Mouse (Mus musculus) brown adipose tissue, adult 24 weeks (tissue): ENCODE results near the gene Gtpbp4. TPM values are rescaled to one million over a fixed set of nuclear protein-coding genes. Genes with fewer than 3 reads are reported as not detected.
"Not testable (repeated sequence)": the region's sequence is repeated elsewhere in the genome, so short reads cannot be mapped to it uniquely, and the experiment has no call there.

Experiments used
- H3K27ac ChIP-seq: fragments of 200-500 bp; replicated peaks from 2 replicates; pipeline ENCODE4 v1.5.1; 2012; ENCODE audit warnings: low read depth, mild to moderate bottlenecking, low read length
- H3K4me1 ChIP-seq: fragments of 200-500 bp; 2 replicates; pipeline ENCODE4 v1.6.1; 2012; ENCODE audit warnings: low read length, mixed read lengths; ENCODE audit not compliant: control insufficient read depth, insufficient read depth, insufficient read length
- H3K4me3 ChIP-seq: fragments of 200-500 bp; 2 replicates; pipeline ENCODE4 v1.5.1; 2012; ENCODE audit warnings: low read depth, mild to moderate bottlenecking, low read length, moderate library complexity; ENCODE audit not compliant: insufficient read depth
- polyA plus RNA-seq: library from polyadenylated mRNA; stranded (reverse); fragments of >200 nt; gene quantifications from 2 replicates; pipeline ENCODE4 v1.2.4, GENCODE M21; 2012; ENCODE audit not compliant: missing spikeins, insufficient read depth, insufficient read length

Gene Gtpbp4
- polyA plus RNA-seq, 1 experiment = 25.7 TPM

GRCm38 (mm10) chr13:8955127-8955526, 40.8 kb downstream of the Gtpbp4 start:
- H3K4me3 ChIP-seq, H3K27ac ChIP-seq, H3K4me1 ChIP-seq: not testable (repeated sequence)

- H3K4me1 ChIP-seq, H3K27ac ChIP-seq, H3K4me3 ChIP-seq: not testable (repeated sequence)
Observed at GRCm38 (mm10) chr13:8952563-8952962, 43.3 kb downstream of the Gtpbp4 start, which contains the start of gene Idi2. Idi2 (plus strand) TSS chr13:8952863.

- not testable (repeated sequence) for H3K27ac ChIP-seq, H3K4me1 ChIP-seq, H3K4me3 ChIP-seq
Observed at GRCm38 (mm10) chr13:8948131-8948530, 47.8 kb downstream of the Gtpbp4 start, which contains the start of gene Gm9745. Gm9745 (minus strand) TSS chr13:8948231.

GRCm38 (mm10) chr13:8943828-8944227, 52.1 kb downstream of the Gtpbp4 start:
- not testable (repeated sequence) for H3K4me3 ChIP-seq, H3K4me1 ChIP-seq, H3K27ac ChIP-seq

- not testable (repeated sequence) for H3K4me3 ChIP-seq, H3K27ac ChIP-seq, H3K4me1 ChIP-seq
Observed at GRCm38 (mm10) chr13:8941701-8942100, 54.2 kb downstream of the Gtpbp4 start.

DNA sequence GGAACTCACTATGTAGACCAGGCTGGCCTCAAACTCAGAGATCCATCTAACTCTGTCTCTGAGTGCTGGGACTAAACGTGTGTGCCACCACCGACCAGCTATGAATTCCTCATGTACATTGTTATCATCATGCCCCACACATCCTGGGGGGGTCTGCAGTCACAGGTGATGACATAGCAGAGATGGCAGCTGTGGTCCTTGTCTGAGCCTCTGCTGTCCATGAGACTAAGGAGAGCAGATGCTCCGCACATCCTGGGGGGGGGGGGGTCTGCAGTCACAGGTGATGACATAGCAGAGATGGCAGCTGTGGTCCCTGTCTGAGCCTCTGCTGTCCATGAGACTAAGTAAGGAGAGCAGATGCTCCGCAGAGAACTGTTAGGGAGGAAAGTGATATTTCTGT, 54.8 kb downstream of the Gtpbp4 start:
- H3K27ac ChIP-seq, H3K4me1 ChIP-seq, H3K4me3 ChIP-seq: not testable (repeated sequence)

GRCm38 (mm10) chr13:8937611-8938140, 58.2 kb downstream of the Gtpbp4 start:
- not testable (repeated sequence) for H3K27ac ChIP-seq, H3K4me3 ChIP-seq, H3K4me1 ChIP-seq

GRCm38 (mm10) chr13:8933499-8933898, 62.4 kb downstream of the Gtpbp4 start:
- Histone ChIP-seq H3K27ac (no peak overlapping the region), H3K4me3 (no peak overlapping the region), H3K4me1 (no peaks in the 10 kb centered on the region)

Other genes starting within 250 kb of the Gtpbp4 start
- gene Wdr37, start 124.2 kb downstream of the Gtpbp4 start, polyA plus RNA-seq = 13.1 and 15.3 TPM in 2 replicates
- gene Idi1, start 110.6 kb downstream of the Gtpbp4 start, polyA plus RNA-seq = 64.6 and 96.8 TPM in 2 replicates
- gene Gm9745, start 47.9 kb downstream of the Gtpbp4 start, polyA plus RNA-seq = not detected in 2 replicates
- not detected in 2 replicates for gene Idi2, start 43.2 kb downstream of the Gtpbp4 start, polyA plus RNA-seq
- gene Larp4b, start 97.8 kb upstream of the Gtpbp4 start, polyA plus RNA-seq = 24.5 and 24.6 TPM in 2 replicates